Mouse (Mus musculus) heart, postnatal 4 days (tissue): ENCODE measurements around the gene Smc3. TPM values are rescaled to one million over a fixed set of nuclear protein-coding genes. Genes with fewer than 3 reads are reported as not detected.

Experiments used
- DNase-seq: peaks from one replicate; pipeline ENCODE4 v3.0.0; 2021
- total RNA-seq, 2 experiments: library from RNA; stranded (reverse); gene quantifications; 2 replicates each; pipeline ENCODE4 v1.2.3; 2021

Gene Smc3
- total RNA-seq, 2 experiments from 2014 or later, result 33.2 to 34.2 TPM

GRCm38 (mm10) chr19:53656443-53656842 is 56.2 kb downstream of the Smc3 start:
- peak; percentile 2 for DNase-seq

DNA sequence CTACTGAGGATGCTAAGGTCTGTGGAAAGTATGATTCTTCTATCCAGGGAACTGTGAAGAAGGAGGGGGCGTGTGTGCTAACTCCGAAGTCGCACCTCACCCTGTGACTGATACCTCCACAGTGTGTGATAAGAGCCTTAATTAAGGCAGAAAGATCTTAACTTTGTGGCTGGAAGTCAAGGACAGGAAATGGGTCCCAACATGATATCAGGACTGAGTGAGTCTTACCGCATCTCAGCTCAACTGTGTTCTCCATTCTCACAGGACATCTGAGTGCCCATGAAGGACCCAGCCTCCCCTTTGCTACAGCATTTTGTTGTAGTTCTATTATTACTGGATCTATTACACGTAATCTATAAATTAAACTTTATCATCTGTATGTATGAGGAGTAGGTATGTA is 57.2 kb downstream of the Smc3 start:
- DNase-seq, result peak; percentile 0

GRCm38 (mm10) chr19:53660722-53661420 is 60.7 kb downstream of the Smc3 start:
- no peak for DNase-seq

DNA sequence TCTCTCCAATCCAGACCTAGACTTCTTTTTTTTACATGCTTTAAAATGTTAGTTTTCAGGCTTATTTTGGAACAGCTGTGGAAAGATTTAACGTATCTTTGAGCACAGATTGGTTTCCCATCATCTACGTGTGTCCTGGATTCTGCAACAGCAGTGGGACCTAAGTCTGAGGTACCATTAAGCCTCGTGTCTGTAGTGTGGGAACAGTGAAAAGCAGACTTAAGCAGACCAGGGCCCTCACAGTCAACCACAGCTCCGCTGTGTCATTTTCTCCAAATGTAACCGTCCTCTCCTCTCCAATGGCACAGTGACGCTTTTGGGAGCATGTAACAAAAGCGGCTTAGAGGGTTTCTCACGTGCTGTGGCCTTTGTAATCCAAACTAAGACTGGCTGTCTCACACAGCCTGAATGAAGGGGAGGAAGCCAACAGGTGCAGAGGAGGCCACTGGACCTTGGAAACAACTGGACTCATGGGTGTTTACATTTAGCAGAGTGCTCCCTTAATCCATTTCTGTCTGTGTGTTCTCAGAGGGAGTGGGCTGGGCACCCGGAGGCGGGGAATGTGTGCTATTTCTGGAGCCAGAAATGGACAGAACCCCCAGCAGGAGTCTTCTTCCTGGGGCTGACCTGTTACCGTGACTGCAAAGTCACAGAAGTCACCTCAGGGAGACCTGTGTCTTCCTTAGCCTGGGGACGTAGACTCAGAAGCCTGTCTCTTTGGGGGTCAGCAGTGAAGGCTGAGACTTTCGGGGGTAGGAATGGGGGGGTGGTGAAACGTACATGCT is 61.9 kb downstream of the Smc3 start:
- DNase-seq, result no peak

DNA sequence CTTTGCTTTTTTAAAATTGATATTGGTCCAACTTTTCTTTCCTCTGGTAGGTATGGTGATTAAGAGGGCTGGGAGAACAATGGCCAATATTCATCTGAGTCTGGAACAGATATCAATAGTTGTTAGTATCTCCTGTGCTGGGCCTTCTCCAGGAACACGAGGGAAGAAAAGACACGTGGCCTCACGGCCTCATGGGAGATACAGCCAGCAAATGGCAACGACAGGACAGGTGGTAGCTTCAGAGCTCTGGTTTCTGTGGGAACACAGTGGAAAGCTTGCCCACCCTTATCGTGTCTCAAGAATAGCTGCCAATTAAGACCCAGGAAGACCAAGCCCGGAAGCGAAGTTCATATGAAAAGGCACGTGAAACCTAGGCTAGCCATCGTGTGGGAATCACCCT is 64.6 kb downstream of the Smc3 start:
- no peak for DNase-seq

- DNase-seq, result no peak
Measured at GRCm38 (mm10) chr19:53665391-53665790, 65.2 kb downstream of the Smc3 start.

- DNase-seq, result no peak
Measured at GRCm38 (mm10) chr19:53666708-53667107, 66.5 kb downstream of the Smc3 start.

DNA sequence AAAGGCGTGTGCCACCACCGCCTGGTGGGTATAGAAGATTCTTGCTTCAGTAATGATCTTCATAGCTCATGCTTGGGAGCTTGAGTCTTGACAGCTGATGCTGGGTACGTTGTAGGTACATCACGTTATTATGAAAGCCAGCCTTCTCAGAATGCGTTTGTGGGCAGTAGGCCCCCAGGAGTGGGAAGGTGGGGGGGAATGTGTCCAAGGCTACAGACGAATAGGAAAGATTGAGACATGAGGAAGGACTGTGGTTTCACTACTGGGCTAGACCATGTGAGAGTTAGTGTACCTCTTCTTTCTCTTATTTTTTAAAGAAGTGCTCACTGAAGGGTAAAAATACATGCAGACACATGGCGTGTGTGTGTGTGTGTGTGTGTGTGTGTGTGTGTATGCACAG is 68.6 kb downstream of the Smc3 start:
- no peak for DNase-seq

- DNase-seq, result peak; percentile 73
Measured at GRCm38 (mm10) chr19:53670625-53671141, 70.5 kb downstream of the Smc3 start.

GRCm38 (mm10) chr19:53671432-53671831 is 71.2 kb downstream of the Smc3 start:
- peak; percentile 44 for DNase-seq

GRCm38 (mm10) chr19:53674131-53674925 is 74.1 kb downstream of the Smc3 start:
- no peak for DNase-seq

GRCm38 (mm10) chr19:53676228-53676627 is 76.0 kb downstream of the Smc3 start:
- DNase-seq, result peak; percentile 44

DNA sequence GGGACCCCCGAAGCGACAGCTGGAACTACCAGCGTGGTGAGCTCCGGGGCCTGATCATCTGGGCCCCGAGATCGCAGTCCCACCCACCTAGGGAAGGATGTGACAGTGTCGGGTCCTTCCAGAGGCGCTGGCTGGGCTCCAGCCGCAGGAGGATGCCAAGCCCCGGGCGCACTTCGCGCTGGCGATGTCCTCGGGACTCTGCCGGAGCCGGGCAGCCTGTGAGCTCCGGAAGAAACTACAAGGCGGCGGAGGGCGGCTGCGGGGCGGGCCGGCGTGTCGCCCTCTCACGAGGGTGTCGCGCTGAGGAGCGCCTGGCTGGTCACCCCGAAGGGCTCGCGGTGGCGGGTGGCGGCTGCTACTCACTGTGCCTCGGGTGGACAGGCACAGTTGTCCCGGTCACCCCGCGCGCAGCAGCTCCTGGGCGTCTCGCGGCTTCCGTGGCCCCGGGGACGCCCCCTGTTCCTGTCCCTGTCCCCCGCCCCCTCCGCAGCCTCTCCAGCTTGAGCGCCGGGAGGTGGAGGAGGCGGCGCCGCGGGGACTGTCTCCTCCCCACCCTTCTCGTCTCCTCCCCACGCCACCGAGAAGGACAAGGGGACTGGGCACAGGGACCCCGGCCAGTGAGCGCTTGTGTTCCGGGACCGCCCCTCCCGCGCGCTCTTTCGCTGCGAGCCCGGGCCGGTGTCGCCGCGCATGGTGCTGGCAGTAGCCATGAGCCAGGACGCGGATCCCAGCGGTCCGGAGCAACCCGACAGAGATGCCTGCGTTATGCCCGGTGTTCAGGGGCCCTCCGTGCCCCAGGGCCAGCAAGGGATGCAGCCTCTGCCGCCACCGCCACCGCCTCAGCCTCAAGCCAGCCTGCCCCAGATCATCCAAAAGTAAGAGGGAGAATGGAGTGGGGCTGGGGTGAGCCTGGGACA is 76.8 kb downstream of the Smc3 start, which contains the start of gene Rbm20:
TSS of gene Rbm20 (plus strand) at position 589 of the 917 bp plus-strand sequence.
- peak; percentile 86 for DNase-seq

- peak; percentile 37 for DNase-seq
Measured at GRCm38 (mm10) chr19:53679194-53679593, 79.0 kb downstream of the Smc3 start.

DNA sequence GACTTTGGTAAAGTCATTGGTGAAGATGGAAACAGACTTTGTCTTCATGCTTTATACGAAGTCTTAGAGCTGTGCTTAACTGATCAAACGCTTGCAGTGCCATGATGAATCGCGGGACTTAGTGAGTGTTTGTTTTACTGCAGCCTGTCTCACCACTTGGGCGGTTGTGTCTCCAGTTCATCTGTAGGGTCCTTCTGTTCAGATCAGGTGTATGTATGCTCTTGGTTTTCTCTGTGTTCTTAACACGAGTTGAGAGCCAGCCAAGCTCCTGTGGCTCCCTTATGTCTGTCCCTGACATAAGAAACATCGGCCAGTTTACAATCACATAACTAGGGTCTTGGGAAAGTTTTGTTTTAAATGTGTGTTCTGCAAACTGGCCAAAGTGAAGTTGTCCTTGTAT is 79.8 kb downstream of the Smc3 start:
- no peak for DNase-seq

GRCm38 (mm10) chr19:53682427-53682826 is 82.2 kb downstream of the Smc3 start:
- no peak for DNase-seq

- no peak for DNase-seq
Measured at GRCm38 (mm10) chr19:53687592-53687991, 87.4 kb downstream of the Smc3 start.

DNA sequence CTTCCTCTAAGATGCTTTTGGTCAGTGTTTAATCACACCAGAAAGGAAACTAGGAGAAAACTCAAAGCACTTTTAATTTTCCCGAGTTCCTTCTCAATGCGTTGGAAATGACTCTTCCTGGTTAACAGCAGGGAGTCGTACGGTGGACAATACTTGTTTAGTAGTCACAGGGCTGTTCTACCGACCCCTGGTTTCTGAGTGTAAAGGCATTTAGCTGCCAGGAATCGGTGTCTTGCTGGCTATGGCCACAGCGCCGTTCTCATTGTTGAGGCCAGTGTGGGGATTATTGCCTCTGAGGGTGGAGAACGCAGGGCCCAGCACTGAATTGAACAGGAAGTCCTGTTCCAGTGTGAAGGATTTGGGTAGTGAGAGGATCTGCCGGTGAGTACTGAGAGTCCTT is 90.6 kb downstream of the Smc3 start:
- DNase-seq, result no peak

GRCm38 (mm10) chr19:53694020-53694419 is 93.8 kb downstream of the Smc3 start:
- DNase-seq, result no peak
